Mouse (Mus musculus) ES-E14 (cell line): ENCODE results near the gene Dynlrb1. TPM values are rescaled to one million over a fixed set of nuclear protein-coding genes. Genes with fewer than 3 reads are reported as not detected.

Source experiments
- DNase-seq: peaks from one replicate; pipeline ENCODE4 v3.0.0-alpha.2; 2013; ENCODE audit warnings: low read depth, low spot score
- H3K27ac ChIP-seq: 2 replicates; pipeline ENCODE4 v1.5.1; 2012; ENCODE audit warnings: low read depth, mild to moderate bottlenecking, low read length, moderate library complexity, mixed read lengths; ENCODE audit not compliant: poor library complexity, insufficient read depth, severe bottlenecking
- H3K36me3 ChIP-seq: 2 replicates; pipeline ENCODE4 v1.6.1; 2012; ENCODE audit warnings: mild to moderate bottlenecking, low read length, moderate library complexity, mixed read lengths; ENCODE audit not compliant: control insufficient read depth, poor library complexity, insufficient read depth, severe bottlenecking
- H3K4me1 ChIP-seq, 2 experiments: fragments of 150-350 bp in 1 of 2; sonication (generic) in 1 of 2; 2 replicates each; pipeline ENCODE4 v1.6.1; 2012; ENCODE audit warnings: low read length in 2 of 2, mild to moderate bottlenecking in 1 of 2, mixed read lengths in 1 of 2; ENCODE audit not compliant: control insufficient read depth in 2 of 2, insufficient read depth in 2 of 2, poor library complexity in 1 of 2
- H3K4me3 ChIP-seq, 2 experiments: fragments of 150-350 bp in 1 of 2; sonication (generic) in 1 of 2; 2 replicates each; pipeline ENCODE4 v1.5.1; 2012; ENCODE audit warnings: low read length in 2 of 2, low read depth in 1 of 2, mild to moderate bottlenecking in 1 of 2, mixed read lengths in 1 of 2; ENCODE audit not compliant: insufficient read depth in 1 of 2, poor library complexity in 1 of 2, severe bottlenecking in 1 of 2
- H3K9ac ChIP-seq: 2 replicates; pipeline ENCODE4 v1.6.1; 2012; ENCODE audit warnings: low read depth, mild to moderate bottlenecking, low read length, mixed read lengths; ENCODE audit not compliant: poor library complexity, insufficient read depth, severe bottlenecking
- H3K9me3 ChIP-seq: fragments of 150-350 bp; sonication (generic); 2 replicates; pipeline ENCODE4 v1.6.1; 2012; ENCODE audit warnings: low read depth, mild to moderate bottlenecking, low read length; ENCODE audit not compliant: control insufficient read depth, insufficient read depth
- CHD2 ChIP-seq: IDR thresholded peaks from 2 replicates; pipeline ENCODE4 v1.6.1; 2014; ENCODE audit warnings: mild to moderate bottlenecking, low read depth, low read length, inconsistent platforms
- HCFC1 ChIP-seq: IDR thresholded peaks from 2 replicates; pipeline ENCODE4 v1.6.1; 2012; ENCODE audit warnings: low read length, inconsistent platforms, borderline replicate concordance; ENCODE audit not compliant: insufficient read depth
- MAFK ChIP-seq: IDR thresholded peaks from 2 replicates; pipeline ENCODE4 v1.6.1; 2014; ENCODE audit warnings: mild to moderate bottlenecking, low read depth, low read length, inconsistent platforms; ENCODE audit not compliant: insufficient read depth
- ZC3H11A ChIP-seq: IDR thresholded peaks from 2 replicates; pipeline ENCODE4 v1.6.1; 2012; ENCODE audit warnings: low read depth, mild to moderate bottlenecking, inconsistent platforms, low read length, borderline replicate concordance
- ZNF384 ChIP-seq: IDR thresholded peaks from 2 replicates; pipeline ENCODE4 v1.6.1; 2012; ENCODE audit warnings: low read depth, low read length, inconsistent platforms
- in situ Hi-C, 2 experiments: fragments of 600-800 bp; cut with MboI; formaldehyde crosslinking; loops; one replicate each; pipeline ENCODE4 v1.15.1; 2025; ENCODE audit warnings: low sequenced_read_pairs in 2 of 2, inconsistent platforms in 1 of 2; ENCODE audit not compliant: unreplicated experiment in 2 of 2
- total RNA-seq: library from RNA; depleted of rRNA; stranded (reverse); fragments of 300-350 nt; gene quantifications from 2 replicates; pipeline ENCODE4 v1.2.3, GENCODE M21; 2012; rRNA removed

The Dynlrb1 gene
- 93.0 and 139 TPM in 2 replicates for total RNA-seq

- peak within 1 kb of the TSS; percentile 93 for H3K9ac ChIP-seq
Measured at GRCm38 (mm10) chr2:155236362-155236992, at the start of gene Dynlrb1. TSS of gene Dynlrb1 (plus strand) at chr2:155236533.

GRCm38 (mm10) chr2:155207419-155207818 lies 28.9 kb upstream of the Dynlrb1 start:
- Histone ChIP-seq H3K36me3 (peaks cover 8% of the 10 kb centered on the region; the same call in 1 of the 2 replicates), H3K4me1 (no peaks in the 10 kb centered on the region), H3K9me3 (no peaks in the 10 kb centered on the region), H3K27ac (no peak overlapping the region), H3K9ac (no peak overlapping the region), H3K4me3 (no peak overlapping the region)
- DNase-seq = no peak
- in situ Hi-C loops = no loop called here
- no peak for TF ChIP-seq MAFK
- TF ChIP-seq ZC3H11A = no peak
- no peak for TF ChIP-seq CHD2
- no peak for TF ChIP-seq ZNF384
- no peak for TF ChIP-seq HCFC1

More at GRCm38 (mm10) chr2:155236362-155236992, at the start of gene Dynlrb1:
- Histone ChIP-seq H3K36me3 (no peaks in the 10 kb centered on the region), H3K4me3 (peak within 1 kb of the TSS; percentile 87 to 100), H3K27ac (peak within 1 kb of the TSS; percentile 45), H3K4me1 (peaks cover 2 to 3% of the 10 kb centered on the region in 2 experiments; a peak in 2 of 4 replicates), H3K9me3 (no peaks in the 10 kb centered on the region)
- peak; percentile 97 for DNase-seq
- TF ChIP-seq MAFK (no peak), HCFC1 (no peak), CHD2 (no peak), ZNF384 (no peak), ZC3H11A (no peak)
- in situ Hi-C loops = no loop called here

- TF ChIP-seq ZC3H11A (no peak), ZNF384 (no peak), CHD2 (no peak), HCFC1 (no peak), MAFK (no peak)
- no peaks in the 10 kb centered on the region for H3K9me3 ChIP-seq
- in situ Hi-C loops = no loop called here
Measured at GRCm38 (mm10) chr2:155223145-155223544, 13.2 kb upstream of the Dynlrb1 start.

GRCm38 (mm10) chr2:155224721-155225120 lies 11.6 kb upstream of the Dynlrb1 start:
- Histone ChIP-seq H3K9me3 (no peaks in the 10 kb centered on the region), H3K36me3 (peaks cover 11% of the 10 kb centered on the region), H3K27ac (no peak overlapping the region), H3K4me1 (peaks cover 0 to 2% of the 10 kb centered on the region in 2 experiments; a peak in 1 of 4 replicates), H3K9ac (no peak overlapping the region), H3K4me3 (no peak overlapping the region)
- no peak for DNase-seq
- TF ChIP-seq MAFK (no peak), HCFC1 (no peak), ZNF384 (no peak), CHD2 (no peak), ZC3H11A (no peak)
- in situ Hi-C loops = no loop called here

More at GRCm38 (mm10) chr2:155223145-155223544, 13.2 kb upstream of the Dynlrb1 start:
- no peak overlapping the region for H3K9ac ChIP-seq
- H3K36me3 ChIP-seq = peaks cover 13% of the 10 kb centered on the region
- no peak overlapping the region for H3K4me3 ChIP-seq
- DNase-seq = no peak
- no peak overlapping the region for H3K27ac ChIP-seq
- peaks cover 0 to 2% of the 10 kb centered on the region in 2 experiments; a peak in 1 of 4 replicates for H3K4me1 ChIP-seq
